Mouse (Mus musculus): ENCODE measurements around the gene Csnk1d. TPM values are rescaled to one million over a fixed set of nuclear protein-coding genes. Genes with fewer than 3 reads are reported as not detected.
A peak's percentile ranks its signal among the peaks of the same experiment; 100 is the strongest.

The Csnk1d gene
- polyA plus RNA-seq, 1 experiment, result 87.4 TPM

- H3K4me1 ChIP-seq (ENCODE audit: control insufficient read depth, insufficient read depth, low read length), result peaks cover 9% of the 10 kb centered on the region; the same call in 1 of the 2 replicates
- TF ChIP-seq CTCF (IDR thresholded peaks at IDR 0.05; ENCODE audit: low read depth, low read length) (no peak), POLR2A (IDR thresholded peaks at IDR 0.05; ENCODE audit: borderline replicate concordance, low read depth, low read length) (no peak)
- H3K4me3 ChIP-seq (ENCODE audit: insufficient read depth, low read length), result no peak overlapping the region
Measured at GRCm38 (mm10) chr11:120931479-120931878, 59.7 kb downstream of the Csnk1d start.

GRCm38 (mm10) chr11:120928468-120928867 lies 62.7 kb downstream of the Csnk1d start:
- Histone ChIP-seq H3K4me1 (ENCODE audit: control insufficient read depth, insufficient read depth, low read length) (peaks cover 20% of the 10 kb centered on the region), H3K27ac (ENCODE audit: insufficient read depth, low read depth, low read length) (no peak overlapping the region), H3K4me3 (ENCODE audit: insufficient read depth, low read length) (no peak overlapping the region)
- no peak for TF ChIP-seq POLR2A (IDR thresholded peaks at IDR 0.05; ENCODE audit: borderline replicate concordance, low read depth, low read length)

More at GRCm38 (mm10) chr11:120931479-120931878, 59.7 kb downstream of the Csnk1d start:
- no peak overlapping the region for H3K27ac ChIP-seq (ENCODE audit: insufficient read depth, low read depth, low read length)

GRCm38 (mm10) chr11:120922528-120922927 lies 68.6 kb downstream of the Csnk1d start:
- H3K4me3 ChIP-seq (ENCODE audit: insufficient read depth, low read length), result no peak overlapping the region
- no peak for TF ChIP-seq CTCF (IDR thresholded peaks at IDR 0.05; ENCODE audit: low read depth, low read length)
- no peak for TF ChIP-seq POLR2A (IDR thresholded peaks at IDR 0.05; ENCODE audit: borderline replicate concordance, low read depth, low read length)
- H3K27ac ChIP-seq (ENCODE audit: insufficient read depth, low read depth, low read length), result no peak overlapping the region
- H3K4me1 ChIP-seq (ENCODE audit: control insufficient read depth, insufficient read depth, low read length), result peaks cover 12% of the 10 kb centered on the region

- H3K27ac ChIP-seq (ENCODE audit: insufficient read depth, low read depth, low read length), result no peak overlapping the region
- peaks cover 16% of the 10 kb centered on the region for H3K4me1 ChIP-seq (ENCODE audit: control insufficient read depth, insufficient read depth, low read length)
- H3K4me3 ChIP-seq (ENCODE audit: insufficient read depth, low read length), result no peak overlapping the region
- TF ChIP-seq POLR2A (IDR thresholded peaks at IDR 0.05; ENCODE audit: borderline replicate concordance, low read depth, low read length), result no peak
- no peak for TF ChIP-seq CTCF (IDR thresholded peaks at IDR 0.05; ENCODE audit: low read depth, low read length)
Measured at GRCm38 (mm10) chr11:120917756-120918155, 73.4 kb downstream of the Csnk1d start.

- H3K27ac ChIP-seq (ENCODE audit: insufficient read depth, low read depth, low read length), result peak overlapping the region; percentile 82
- peaks cover 16% of the 10 kb centered on the region for H3K4me1 ChIP-seq (ENCODE audit: control insufficient read depth, insufficient read depth, low read length)
- H3K4me3 ChIP-seq (ENCODE audit: insufficient read depth, low read length), result no peak overlapping the region
- TF ChIP-seq CTCF (IDR thresholded peaks at IDR 0.05; ENCODE audit: low read depth, low read length) (no peak), POLR2A (IDR thresholded peaks at IDR 0.05; ENCODE audit: borderline replicate concordance, low read depth, low read length) (no peak)
Measured at GRCm38 (mm10) chr11:120916477-120916876, 74.7 kb downstream of the Csnk1d start.

GRCm38 (mm10) chr11:120913796-120914195 lies 77.3 kb downstream of the Csnk1d start:
- TF ChIP-seq CTCF (IDR thresholded peaks at IDR 0.05; ENCODE audit: low read depth, low read length) (no peak), POLR2A (IDR thresholded peaks at IDR 0.05; ENCODE audit: borderline replicate concordance, low read depth, low read length) (no peak)
- H3K4me1 ChIP-seq (ENCODE audit: control insufficient read depth, insufficient read depth, low read length), result peaks cover 16% of the 10 kb centered on the region
- no peak overlapping the region for H3K27ac ChIP-seq (ENCODE audit: insufficient read depth, low read depth, low read length)
- no peak overlapping the region for H3K4me3 ChIP-seq (ENCODE audit: insufficient read depth, low read length)

Other genes starting within 250 kb of the Csnk1d start
- gene Hmga1b, start 228.5 kb downstream of the Csnk1d start, polyA plus RNA-seq (2012; ENCODE audit: insufficient read depth, insufficient read length, missing spikeins), result 13.2 and 32.4 TPM in 2 replicates
- 18.3 and 22.6 TPM in 2 replicates for gene Rfng, start 207.1 kb downstream of the Csnk1d start, polyA plus RNA-seq (2012; ENCODE audit: insufficient read depth, insufficient read length, missing spikeins)
- 34.7 and 41.1 TPM in 2 replicates for gene Gps1, start 207.1 kb downstream of the Csnk1d start, polyA plus RNA-seq (2012; ENCODE audit: insufficient read depth, insufficient read length, missing spikeins)
- 22.7 and 28.5 TPM in 2 replicates for gene Dus1l, start 194.9 kb downstream of the Csnk1d start, polyA plus RNA-seq (2012; ENCODE audit: insufficient read depth, insufficient read length, missing spikeins)
- gene Fasn, start 166.8 kb downstream of the Csnk1d start, polyA plus RNA-seq (2012; ENCODE audit: insufficient read depth, insufficient read length, missing spikeins), result 6.9 and 8.1 TPM in 2 replicates
- 3.0 and 4.1 TPM in 2 replicates for gene Ccdc57, start 58.5 kb downstream of the Csnk1d start, polyA plus RNA-seq (2012; ENCODE audit: insufficient read depth, insufficient read length, missing spikeins)
- 45.2 and 50.5 TPM in 2 replicates for gene Slc16a3, start 42.9 kb downstream of the Csnk1d start, polyA plus RNA-seq (2012; ENCODE audit: insufficient read depth, insufficient read length, missing spikeins)
- not detected in 2 replicates for gene Cd7, start 48.1 kb upstream of the Csnk1d start, polyA plus RNA-seq (2012; ENCODE audit: insufficient read depth, insufficient read length, missing spikeins)
- gene Sectm1b, start 72.2 kb upstream of the Csnk1d start, polyA plus RNA-seq (2012; ENCODE audit: insufficient read depth, insufficient read length, missing spikeins), result not detected in 2 replicates
- 0.88 TPM in 1 of 2 replicates, not detected in the other for gene Sectm1a, start 89.9 kb upstream of the Csnk1d start, polyA plus RNA-seq (2012; ENCODE audit: insufficient read depth, insufficient read length, missing spikeins)
- gene Tex19.2, start 127.3 kb upstream of the Csnk1d start, polyA plus RNA-seq (2012; ENCODE audit: insufficient read depth, insufficient read length, missing spikeins), result not detected in 2 replicates
- gene Tex19.1, start 154.8 kb upstream of the Csnk1d start, polyA plus RNA-seq (2012; ENCODE audit: insufficient read depth, insufficient read length, missing spikeins), result not detected in 2 replicates
- not detected in 2 replicates for gene Uts2r, start 168.9 kb upstream of the Csnk1d start, polyA plus RNA-seq (2012; ENCODE audit: insufficient read depth, insufficient read length, missing spikeins)
- gene Hexdc, start 213.1 kb upstream of the Csnk1d start, polyA plus RNA-seq (2012; ENCODE audit: insufficient read depth, insufficient read length, missing spikeins), result 5.0 and 9.6 TPM in 2 replicates
- gene Ogfod3, start 213.4 kb upstream of the Csnk1d start, polyA plus RNA-seq (2012; ENCODE audit: insufficient read depth, insufficient read length, missing spikeins), result 12.7 and 17.1 TPM in 2 replicates
- 67.2 and 67.9 TPM in 2 replicates for gene Cybc1, start 238.0 kb upstream of the Csnk1d start, polyA plus RNA-seq (2012; ENCODE audit: insufficient read depth, insufficient read length, missing spikeins)
- gene Narf, start 245.9 kb upstream of the Csnk1d start, polyA plus RNA-seq (2012; ENCODE audit: insufficient read depth, insufficient read length, missing spikeins), result 19.4 and 20.8 TPM in 2 replicates